Mouse (Mus musculus): ENCODE measurements around the gene Atp1a2.

Gene Atp1a2

DNA sequence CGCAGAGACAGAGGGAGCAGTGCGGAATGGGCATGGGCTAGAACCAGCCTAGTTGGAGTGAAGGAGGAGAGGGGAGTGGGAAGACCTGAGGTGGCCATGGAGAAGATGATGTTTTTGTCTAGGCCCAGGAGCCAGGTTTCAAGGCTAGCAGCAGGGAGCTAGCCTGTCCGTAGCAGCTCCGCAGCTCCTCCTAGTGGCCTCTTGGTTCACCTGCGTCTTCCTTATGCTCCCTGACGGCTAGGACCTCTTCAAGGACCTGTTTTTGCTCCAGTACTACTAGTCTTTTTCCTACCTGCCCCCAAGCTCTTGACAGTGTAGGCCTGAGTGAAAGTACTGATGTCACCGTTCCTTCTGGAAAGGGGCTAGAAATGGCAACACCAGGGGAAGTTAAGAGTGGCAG, 26.9 kb upstream of the Atp1a2 start:
- peak; percentile 94 for DNase-seq (ENCODE audit: low read depth, low spot score)

DNA sequence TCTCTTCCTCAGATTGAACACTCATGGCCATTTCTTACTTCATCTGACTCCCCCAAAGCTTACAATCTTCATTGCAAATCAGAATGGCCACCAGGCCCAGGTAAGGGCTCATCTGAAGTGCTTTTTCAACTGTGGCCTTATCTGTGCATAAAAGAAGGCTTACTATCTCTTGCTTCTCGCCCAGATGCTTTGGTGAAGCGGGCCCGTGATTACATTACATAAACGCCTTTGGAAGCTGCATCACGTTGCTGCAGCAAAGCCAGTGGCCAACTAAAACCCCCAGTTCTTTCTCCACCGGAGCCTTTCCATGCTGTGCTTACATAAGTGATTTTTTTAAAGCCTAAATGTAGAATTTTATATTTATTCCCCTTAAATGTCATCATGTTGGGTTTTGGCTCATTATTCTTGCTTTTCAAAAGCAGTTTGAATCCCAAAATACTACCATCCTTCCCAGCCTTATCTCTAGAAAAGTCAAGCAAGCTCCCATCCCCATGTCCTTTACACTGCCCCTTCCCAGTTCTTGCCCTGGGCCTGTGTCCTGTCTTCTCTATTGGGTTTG, 26.0 kb upstream of the Atp1a2 start:
- DNase-seq (ENCODE audit: low read depth, low spot score) = no peak

DNA sequence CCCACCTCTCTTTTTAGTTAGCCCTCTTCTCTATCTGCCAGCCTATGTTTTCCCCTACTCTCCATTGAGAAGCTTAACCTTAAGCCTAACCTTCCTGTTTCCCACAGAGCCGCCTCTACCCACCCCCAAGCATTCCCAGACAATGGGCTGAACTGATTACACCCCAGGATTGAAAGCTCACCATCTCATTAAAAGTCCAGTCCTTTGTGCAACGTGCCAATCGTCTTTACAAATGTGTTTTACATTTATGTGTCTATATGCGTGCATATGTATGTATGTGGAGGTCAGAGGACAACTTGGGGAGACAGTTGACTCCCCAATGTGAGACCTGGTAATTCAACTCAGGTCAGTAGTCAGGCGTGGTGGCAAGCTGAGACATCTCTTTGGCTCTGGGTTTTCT, 25.4 kb upstream of the Atp1a2 start:
- DNase-seq (ENCODE audit: low read depth, low spot score) = peak; percentile 72

DNA sequence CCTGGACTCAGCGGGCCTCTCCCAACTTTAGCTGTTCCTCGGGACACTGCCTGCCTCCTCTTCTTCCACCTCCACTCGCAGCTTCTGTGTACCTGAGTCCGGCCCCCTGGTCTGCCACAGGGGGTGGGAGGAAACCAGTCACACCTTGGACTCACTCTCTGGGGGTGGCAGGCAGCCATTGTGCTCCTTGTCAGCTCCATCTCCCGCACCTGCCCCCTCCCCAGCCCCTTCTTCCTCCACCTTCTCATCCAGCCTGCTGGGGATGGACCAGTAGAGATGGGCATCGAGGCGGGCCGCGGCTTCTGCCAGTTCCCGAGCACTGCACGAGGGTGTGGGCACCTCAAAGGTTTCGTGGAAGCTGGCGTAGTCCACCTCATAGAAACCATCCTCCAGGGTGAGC, 24.9 kb upstream of the Atp1a2 start:
- no peak for DNase-seq (ENCODE audit: low read depth, low spot score)

DNA sequence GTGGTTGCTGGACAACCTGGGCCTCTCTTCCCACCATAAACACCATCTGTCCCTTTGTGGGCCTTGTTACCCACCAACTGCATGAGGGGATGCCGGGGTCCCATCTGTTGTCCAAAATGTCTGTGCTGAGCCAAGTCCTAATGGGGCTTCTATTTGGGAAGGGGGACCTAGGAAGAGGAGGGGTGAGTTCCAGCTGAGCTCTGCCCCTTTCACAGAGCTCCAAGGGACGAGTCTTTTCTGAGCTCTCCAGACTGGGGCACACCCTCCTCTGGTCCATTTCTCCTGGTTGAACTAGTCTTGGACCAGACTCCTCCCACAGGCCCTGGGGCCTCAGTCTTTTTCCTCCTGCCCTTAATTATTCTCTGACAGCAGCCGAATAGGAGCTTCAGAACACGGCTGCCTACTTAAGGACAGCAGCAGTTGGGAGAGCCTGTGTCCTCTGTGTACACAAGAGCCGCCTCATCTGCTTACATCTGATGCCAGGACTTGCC, 22.1 kb upstream of the Atp1a2 start:
- no peak for DNase-seq (ENCODE audit: low read depth, low spot score)

DNA sequence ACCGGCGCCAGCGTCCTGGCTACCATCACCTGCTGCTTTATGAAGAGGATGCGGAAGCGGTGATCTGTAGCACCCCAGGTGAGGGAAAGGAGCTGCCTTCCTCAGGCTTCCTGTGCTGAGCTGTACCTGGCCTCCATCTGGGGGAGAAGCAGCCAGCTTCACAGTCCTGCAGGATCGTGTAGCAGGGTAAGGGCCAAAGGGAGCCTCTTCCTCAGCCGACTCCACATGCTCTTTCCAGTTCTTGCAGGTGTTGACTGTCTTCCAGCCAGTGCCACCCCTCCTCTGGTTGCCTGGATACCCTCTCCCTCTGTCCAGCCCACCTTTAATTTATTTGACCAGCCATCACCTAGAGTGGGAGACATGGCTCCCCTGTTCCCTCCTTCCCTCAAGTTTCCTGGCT, 21.5 kb upstream of the Atp1a2 start:
- no peak for DNase-seq (ENCODE audit: low read depth, low spot score)

DNA sequence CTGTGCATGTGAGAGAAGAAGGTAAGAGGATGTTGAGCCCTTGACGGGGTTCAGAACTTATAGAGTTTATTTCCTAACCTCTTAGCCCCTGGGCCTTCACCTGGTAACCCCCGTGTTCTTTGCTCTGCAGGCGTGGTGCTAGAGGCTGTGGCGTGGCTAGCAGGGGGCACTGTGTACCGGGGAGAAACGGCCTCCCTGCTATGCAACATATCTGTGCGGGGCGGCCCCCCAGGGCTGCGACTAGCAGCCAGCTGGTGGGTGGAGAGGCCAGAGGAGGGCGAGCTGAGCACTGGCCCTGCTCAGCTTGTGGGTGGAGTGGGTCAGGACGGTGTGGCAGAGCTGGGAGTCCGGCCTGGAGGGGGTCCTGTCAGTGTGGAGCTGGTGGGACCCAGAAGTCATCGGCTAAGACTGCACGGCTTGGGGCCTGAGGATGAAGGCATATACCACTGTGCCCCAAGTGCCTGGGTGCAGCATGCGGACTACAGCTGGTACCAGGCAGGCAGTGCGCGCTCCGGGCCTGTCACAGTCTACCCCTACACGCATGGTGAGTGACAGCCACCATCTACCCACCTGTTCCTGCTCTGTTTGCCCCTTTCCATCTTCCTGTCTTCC, 20.7 kb upstream of the Atp1a2 start:
- no peak for DNase-seq (ENCODE audit: low read depth, low spot score)

DNA sequence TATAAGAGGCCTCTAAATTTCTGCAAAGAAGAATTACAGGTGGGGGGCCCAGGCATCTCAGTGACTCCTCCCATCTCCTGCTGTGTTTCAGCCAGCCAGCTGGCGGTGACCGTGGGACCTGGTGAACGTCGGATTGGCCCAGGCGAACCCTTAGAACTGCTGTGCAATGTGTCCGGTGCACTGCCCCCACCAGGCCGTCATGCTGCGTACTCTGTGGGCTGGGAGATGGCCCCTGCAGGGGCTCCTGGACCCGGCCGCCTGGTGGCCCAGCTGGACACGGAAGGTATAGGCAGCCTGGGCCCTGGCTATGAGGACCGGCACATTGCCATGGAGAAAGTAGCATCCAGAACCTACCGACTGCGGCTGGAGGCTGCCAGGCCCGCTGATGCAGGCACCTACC, 20.1 kb upstream of the Atp1a2 start:
- DNase-seq (ENCODE audit: low read depth, low spot score) = peak; percentile 37

DNA sequence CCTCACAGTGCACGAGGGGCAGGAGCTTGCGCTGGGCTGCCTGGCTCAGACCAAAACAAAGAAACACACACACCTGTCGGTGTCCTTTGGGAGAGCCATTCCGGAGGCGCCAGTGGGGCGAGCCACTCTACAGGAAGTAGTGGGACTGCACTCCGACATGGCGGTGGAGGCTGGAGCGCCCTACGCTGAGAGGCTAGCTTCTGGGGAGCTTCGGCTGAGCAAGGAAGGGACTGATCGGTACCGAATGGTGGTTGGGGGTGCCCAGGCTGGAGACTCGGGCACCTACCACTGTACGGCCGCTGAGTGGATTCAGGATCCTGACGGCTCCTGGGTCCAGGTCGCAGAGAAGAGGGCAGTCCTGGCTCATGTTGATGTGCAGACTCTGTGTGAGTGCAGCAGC, 19.6 kb upstream of the Atp1a2 start:
- DNase-seq (ENCODE audit: low read depth, low spot score) = no peak

DNA sequence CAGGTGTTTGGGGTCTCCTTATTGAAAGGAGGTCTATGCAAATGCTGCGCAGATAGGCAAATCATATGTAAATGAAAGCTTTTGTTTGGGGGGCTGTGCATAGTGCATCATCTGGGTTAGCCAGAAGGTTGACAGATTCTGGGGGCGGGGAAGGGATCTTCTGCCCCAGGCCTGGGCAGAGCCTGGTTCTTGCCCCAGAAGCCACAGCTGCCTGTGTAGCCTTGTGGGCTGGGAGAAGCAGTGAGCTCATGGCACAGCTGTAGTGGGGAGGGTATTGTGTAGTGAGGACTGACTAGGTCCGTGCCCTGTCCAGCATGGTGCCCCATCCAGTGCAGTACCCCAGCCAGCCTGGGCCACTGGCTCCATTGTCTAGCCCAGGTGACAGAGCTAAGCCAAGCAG, 17.0 kb upstream of the Atp1a2 start:
- DNase-seq (ENCODE audit: low read depth, low spot score) = no peak

DNA sequence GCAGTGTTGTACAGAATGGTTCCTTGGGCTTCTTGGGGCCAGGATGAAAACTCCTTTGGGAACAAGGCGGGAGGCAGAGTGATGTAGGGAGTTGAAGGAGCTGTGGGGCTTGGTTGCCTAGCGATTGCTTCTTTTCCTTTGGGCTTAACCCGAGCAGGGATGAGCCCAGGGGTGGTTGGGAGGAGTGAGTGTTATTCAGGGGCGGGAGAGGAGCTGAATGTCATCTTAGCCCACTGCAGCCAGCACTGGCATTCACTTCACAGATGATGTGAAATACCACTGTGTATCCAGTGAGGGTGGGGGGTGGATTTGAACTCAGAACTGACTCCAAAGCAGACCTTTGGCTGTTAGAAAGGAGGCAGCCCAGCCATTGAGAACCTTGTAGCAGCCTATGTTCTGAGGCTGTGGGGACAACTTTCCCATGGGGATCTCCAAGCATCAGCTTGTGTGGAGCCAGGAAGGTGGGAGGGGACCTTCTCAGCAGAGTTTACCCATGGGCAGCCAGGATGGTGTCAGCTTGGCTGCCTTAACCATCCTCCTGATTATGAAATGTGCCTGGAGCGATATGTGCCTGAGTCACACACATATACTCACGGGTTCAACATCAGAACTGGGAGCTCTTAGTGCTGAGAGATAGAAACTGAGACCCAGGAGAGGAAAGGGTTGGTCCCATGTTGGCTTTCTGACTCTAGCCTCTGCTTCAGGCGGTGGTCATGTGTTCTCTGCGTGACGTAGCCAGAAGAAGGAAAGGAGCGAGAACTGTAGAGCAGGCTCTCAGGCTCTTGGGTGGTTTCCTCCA, 15.9 kb upstream of the Atp1a2 start:
- no peak for DNase-seq (ENCODE audit: low read depth, low spot score)

DNA sequence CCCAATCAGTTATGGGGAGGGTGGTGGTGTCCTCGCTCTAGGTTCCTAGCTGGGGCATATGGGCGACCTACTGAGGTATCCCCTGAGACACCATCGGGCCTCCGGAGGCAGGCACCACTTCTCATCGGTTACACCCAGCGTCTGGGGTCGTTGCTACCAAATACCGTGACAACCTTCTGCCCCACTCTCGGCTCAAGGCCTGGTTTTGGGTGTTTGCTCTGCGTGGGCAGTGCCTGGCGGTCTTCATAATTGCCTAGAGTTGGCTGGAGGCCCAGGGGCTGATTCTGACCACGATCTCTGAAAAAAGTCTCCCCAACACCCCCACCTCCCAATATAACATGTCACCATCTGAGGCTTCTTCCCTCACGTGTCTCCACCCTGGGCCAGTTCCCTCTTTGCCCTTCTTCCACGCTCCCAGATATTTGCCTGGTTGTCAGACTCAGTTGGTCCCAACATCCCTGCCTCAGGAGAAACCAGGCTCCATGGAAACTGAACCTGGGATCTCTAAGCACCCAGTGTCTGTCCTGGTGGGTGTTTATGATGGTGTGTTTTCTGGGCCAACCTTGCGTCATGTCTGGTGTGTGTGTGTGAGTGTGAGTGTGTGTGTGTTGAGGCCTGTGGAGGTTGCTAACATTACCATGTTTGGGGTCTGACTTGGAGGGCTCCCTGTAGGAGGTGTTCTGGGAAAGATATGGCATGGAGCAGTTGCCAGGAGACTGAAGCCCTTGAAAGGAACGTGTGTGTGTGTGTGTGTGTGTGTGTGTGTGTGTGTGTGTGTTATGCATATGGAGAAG, 15.1 kb upstream of the Atp1a2 start:
- no peak for DNase-seq (ENCODE audit: low read depth, low spot score)

DNA sequence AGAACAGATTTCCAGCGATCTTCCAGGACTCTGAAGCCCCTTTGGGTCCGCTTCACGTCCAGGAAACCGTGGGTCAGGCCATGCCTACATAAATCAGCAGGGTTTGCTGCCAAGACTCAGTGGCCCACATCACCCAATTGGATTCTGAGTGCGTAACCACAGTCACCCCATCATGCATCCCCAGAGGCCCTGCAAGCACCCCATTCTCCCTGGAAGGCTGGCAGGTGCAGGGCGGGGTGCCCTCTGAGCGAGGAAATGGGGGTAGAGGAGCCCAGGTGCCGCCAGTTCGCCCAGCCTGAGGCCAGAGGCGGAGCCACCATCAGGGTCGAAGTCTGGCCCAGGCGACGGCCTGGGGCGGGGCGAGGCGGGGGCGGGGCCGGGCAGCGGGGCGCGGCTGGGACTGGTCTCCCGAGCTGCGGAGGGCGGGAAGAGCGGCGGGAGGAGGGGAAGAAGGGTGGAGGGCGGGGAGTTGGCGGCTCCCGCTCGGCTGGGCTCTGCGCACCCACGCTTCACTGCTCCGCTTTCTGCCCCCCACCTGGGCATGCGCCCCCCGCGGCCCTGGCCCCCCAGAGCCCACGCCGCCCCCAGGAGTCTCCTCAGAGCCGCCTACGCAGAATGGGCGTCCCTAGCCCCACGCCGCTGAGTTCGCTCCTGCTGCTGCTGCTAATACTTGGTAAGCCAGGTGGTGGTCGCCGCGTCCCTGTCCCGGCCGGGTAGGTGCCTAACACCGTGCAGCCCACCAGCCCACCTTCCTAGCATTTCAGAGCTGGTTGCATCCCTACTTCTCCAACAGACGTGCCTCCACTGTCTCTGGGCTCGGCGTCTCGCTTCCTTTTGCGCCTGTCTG, 14.3 kb upstream of the Atp1a2 start:
- peak; percentile 84 for DNase-seq (ENCODE audit: low read depth, low spot score)

DNA sequence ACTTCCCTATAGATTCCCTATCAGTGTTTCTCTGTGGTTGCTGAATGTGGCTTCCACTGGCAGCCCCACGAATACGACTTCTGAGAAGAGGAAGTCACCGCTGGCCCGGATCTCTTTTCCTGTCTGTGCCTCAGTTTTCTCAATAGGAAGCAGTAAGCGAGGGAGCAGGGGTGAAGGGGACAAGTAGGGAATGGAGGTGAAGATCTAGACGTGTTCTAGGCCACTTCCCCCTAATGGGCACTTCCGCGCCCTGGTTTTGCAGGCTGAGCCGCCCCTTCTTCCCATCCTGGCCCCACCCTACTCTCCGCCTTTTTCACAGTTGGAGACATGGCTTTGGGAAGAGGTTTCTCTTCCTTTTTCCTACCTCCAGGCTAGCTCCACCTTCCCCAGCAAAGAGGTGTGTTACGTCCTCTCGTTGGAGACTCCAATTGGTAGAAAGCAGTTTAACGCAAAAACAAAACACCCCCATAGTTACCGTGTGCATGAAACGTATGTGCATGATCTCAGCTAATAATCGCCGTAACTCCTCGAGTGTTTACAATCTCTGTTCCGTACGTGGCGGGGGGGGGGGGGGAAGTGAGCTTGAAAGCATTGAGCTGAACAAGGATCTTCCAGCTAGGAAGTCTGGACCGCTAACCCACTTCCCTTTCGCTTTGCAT, 13.5 kb upstream of the Atp1a2 start:
- DNase-seq (ENCODE audit: low read depth, low spot score) = peak; percentile 95

DNA sequence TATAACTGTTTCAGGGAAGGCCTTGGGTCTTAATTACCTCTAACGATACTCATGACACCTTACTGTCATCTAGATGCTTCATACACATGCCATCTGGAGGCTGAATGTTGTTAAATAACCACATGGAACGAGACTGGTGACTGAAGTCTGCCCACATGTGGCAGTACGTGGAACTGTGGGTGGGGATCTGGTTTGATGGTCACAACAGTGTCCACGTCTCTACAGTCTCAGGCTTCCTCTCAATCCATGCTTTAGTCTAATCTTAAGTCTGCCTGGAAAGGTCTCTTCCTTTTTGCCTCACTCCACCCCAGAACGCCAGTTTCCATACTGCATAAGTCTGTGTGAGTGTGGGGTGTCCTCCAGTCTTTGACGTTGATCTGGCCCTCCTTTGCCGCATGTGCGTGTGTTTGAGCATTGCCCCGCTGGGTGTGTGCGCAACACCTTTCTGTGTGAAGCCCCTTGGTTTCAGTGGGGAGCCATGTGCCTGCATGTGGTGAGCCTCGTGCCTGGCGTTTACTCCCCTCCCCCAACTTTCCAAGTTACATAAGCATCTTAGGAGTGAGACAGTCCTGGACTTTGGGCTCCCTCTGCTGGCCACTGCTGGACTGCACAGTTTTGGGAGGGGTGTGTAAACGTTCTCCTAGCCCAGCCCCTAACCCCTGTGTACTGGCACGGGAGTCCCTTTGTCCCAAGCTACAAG, 12.0 kb upstream of the Atp1a2 start:
- DNase-seq (ENCODE audit: low read depth, low spot score) = peak; percentile 99

DNA sequence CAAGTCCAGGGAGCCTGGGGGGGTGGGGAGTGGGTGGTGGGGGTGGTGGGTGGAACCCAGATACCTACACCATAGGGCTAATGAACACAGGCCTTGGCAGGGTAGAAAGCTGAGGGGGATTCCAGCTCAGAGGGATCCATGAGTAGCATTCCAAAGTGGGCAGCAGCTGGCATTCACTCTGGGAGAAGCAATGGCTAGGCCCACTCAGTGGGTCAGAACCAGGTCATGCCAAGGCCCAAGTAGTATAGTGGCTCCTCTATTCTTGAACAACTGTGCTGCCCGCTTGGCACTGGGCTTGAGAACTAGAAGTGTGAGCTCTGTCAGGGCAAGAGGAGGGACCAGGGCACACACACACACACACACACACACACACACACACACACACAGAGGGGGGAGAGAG, 10.5 kb upstream of the Atp1a2 start:
- DNase-seq (ENCODE audit: low read depth, low spot score) = no peak

DNA sequence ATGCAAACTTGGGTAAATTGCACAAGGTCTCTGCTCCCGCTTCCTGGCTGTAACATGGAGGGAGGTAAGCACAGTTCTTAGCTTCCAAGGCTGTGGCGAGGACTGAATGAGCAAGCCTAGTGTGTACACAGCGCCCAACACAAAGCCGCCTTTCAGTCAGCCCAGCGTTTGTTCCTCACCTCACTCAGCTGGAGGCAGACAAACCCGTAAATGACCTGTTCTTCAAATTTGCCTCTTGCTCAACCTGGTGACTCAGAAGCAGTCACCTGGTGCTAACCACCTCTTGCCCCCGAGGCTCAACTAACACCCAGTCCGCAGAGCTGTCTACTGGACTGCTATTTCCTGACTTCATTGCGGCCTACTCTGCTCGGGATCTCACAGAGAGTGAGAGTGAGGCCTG, 10.1 kb upstream of the Atp1a2 start:
- DNase-seq (ENCODE audit: low read depth, low spot score) = no peak

DNA sequence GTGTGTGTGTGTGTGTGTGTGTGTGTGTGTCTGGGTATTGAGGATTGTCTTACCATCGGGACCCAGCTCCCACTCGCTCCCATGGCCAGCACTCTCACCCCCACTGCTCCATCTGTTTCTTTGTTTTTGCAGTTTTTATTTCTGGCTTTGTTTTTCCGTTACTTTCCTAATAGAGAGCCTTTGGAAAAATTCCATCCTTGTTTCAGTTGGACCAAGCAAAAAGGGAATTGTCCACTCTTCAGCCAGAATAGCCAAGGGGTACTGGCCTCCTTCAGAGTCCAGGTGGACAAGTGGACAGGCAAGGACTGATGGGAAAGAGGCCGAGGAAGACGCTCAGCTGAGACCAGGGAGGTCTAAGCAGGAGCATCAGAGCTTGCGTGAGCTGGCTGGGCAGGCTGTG, 9.0 kb upstream of the Atp1a2 start:
- DNase-seq (ENCODE audit: low read depth, low spot score) = no peak

DNA sequence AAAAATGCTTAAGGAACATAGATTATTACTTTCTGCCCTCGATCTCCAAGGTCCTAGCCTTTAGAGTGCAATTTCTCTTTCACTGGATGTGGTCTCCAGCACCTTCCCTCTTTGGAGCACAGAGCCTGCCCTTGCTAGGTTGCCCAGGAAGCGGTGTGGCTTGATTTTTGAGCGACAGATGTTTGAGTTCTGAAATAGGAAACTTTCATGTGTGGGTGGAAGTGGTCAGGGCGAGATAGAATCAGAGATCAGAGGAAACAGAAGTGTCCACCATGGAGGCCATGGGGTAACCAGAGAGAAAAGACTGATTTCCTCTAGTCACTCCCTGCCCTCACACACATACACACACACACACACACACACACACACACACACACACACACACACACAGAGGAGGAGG, 8.3 kb upstream of the Atp1a2 start:
- DNase-seq (ENCODE audit: low read depth, low spot score) = no peak

DNA sequence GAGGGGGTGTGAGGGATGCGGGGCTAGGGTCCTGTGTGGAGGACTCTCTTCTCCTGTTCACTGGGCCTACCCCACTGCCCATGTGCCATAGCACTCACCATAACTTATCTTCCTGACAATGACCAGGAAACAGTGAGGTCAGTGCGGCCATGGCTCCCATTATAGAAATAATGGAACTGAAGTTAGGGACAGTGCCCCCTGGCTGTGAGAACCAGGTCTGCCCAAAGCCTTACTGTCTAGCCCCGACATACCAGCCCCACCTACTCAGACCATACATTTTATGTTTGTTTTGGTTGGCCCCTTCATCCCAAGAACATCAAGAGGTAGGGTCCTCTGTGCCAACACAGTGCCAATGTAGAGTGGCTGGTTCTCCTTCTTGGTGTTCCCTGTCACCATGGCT, 7.8 kb upstream of the Atp1a2 start:
- peak; percentile 57 for DNase-seq (ENCODE audit: low read depth, low spot score)

Measured in ES-CJ7 (cell line).